Mouse (Mus musculus): ENCODE results near the gene Snap47.
"Not testable (repeated sequence)": the region's sequence is repeated elsewhere in the genome, so short reads cannot be mapped to it uniquely, and the experiment has no call there.

Gene Snap47

GRCm38 (mm10) chr11:59367955-59368354 lies 83.0 kb downstream of the Snap47 start:
- not testable (repeated sequence) for DNase-seq (ENCODE audit: low read depth)

GRCm38 (mm10) chr11:59366633-59367032 lies 84.4 kb downstream of the Snap47 start:
- DNase-seq (ENCODE audit: low read depth), result no peak

- no peak for DNase-seq (ENCODE audit: low read depth)
Observed at GRCm38 (mm10) chr11:59366031-59366430, 85.0 kb downstream of the Snap47 start.

- DNase-seq (ENCODE audit: low read depth), result no peak
Observed at GRCm38 (mm10) chr11:59364417-59364816, 86.6 kb downstream of the Snap47 start.

- no peak for DNase-seq (ENCODE audit: low read depth)
Observed at GRCm38 (mm10) chr11:59364007-59364406, 87.0 kb downstream of the Snap47 start.

GRCm38 (mm10) chr11:59361291-59361690 lies 89.7 kb downstream of the Snap47 start:
- DNase-seq (ENCODE audit: low read depth), result no peak
